Mouse (Mus musculus): ENCODE data around the gene Neurod2.

- TF ChIP-seq CTCF (conservative IDR thresholded peaks at IDR 0.05; ENCODE audit: low read length) (no peak), POU5F1 (IDR thresholded peaks at IDR 0.05; ENCODE audit: borderline replicate concordance, low read length) (no peak), NANOG (IDR thresholded peaks at IDR 0.05; ENCODE audit: borderline replicate concordance, low read length) (no peak)
These were observed 9.9 kb downstream of the Neurod2 start for GRCm38 (mm10) chr11:98319544-98319943.
